Mouse (Mus musculus): ENCODE measurements around the gene Tnfsf15.

Gene Tnfsf15

DNA sequence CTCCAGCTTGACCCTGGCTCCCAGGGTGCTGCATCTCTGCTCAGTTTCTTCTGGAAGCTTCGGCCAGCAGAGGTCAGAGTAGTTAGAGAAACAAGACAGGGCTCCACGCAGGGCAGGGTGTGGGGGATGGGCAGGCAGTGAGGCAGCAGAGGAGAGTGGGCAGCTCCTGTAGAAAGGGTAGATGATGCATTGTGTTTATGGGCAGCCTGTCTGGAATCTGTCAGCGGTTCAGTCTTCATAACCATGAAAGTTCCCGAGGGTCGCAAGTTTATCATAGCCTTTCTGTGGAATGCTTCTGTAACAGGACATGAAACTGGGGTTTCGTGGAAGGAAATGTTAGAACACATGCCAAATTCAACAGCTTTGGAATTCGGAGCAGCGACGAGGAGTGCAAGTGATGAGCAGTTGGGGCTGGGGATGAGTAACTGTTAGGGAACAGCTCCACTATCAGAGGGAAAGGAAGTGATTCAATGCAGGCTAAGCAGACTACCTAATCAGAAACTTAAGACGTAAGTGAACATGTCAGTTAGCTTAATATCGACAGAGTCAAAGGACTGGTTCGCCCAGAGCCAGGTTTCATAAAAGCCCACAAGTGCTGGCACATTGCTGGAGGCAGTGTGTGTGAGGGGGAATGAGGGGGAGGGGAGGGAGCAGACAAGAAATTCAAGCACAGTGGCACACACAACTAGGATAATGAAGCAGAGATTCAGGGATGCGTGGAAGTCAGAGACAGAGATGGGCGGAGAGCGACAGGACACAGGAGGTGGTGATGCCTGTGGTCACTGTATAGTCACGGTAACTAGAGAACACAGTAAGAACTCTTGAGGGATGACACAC lies 8.0 kb upstream of the Tnfsf15 start:
- no peak for TF ChIP-seq POU5F1 (IDR thresholded peaks at IDR 0.05; ENCODE audit: borderline replicate concordance, low read length)
- no peak for TF ChIP-seq NANOG (IDR thresholded peaks at IDR 0.05; ENCODE audit: borderline replicate concordance, low read length)
- TF ChIP-seq CTCF (conservative IDR thresholded peaks at IDR 0.05; ENCODE audit: low read length): no peak
- 0 out of 2 replicates have a peak, but pooled peaks cover 4% of the 10 kb centered on the region for H3K27me3 ChIP-seq (ENCODE audit: insufficient read depth, low read length)

DNA sequence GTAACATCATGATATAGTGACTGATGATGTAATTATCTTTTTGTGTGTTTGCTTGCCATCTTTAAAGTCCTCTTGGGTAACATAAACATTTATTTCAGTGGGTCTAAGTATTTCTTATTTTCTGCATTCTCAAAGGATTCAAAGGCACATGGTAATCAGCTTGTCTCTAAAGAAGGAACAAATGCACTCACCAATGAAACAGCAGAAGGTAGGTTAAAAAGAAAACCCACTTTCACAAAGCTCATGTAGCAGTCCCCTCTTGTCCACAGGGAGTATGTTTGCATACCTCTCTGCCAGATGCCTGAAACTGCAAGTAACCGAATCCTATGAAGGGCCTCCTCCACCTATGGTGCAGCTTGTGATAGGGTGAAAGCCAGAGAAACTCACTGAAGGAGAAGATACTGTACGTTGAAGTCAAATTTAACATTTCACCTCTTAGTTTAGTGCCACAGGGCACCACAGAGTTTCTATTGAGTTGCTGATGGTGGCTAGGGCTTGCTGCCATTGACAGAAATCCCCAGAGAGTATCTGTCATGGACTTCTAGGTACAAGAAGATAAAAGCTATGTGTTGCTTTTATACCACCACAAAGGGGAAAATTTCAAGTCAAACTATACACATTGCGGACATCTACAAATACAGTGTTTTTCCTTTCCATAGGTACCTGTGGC lies 3.3 kb upstream of the Tnfsf15 start:
- no peaks in the 10 kb centered on the region for H3K36me3 ChIP-seq (ENCODE audit: insufficient read depth, low read length)
- TF ChIP-seq POU5F1 (IDR thresholded peaks at IDR 0.05; ENCODE audit: borderline replicate concordance, low read length) (no peak), CTCF (conservative IDR thresholded peaks at IDR 0.05; ENCODE audit: low read length) (no peak)
- H3K27me3 ChIP-seq (ENCODE audit: insufficient read depth, low read length): peaks cover 8% of the 10 kb centered on the region; the same call in 1 of the 2 replicates

More for the DNA sequence above, 8.0 kb upstream of the Tnfsf15 start:
- H3K9me3 ChIP-seq (ENCODE audit: low read length): no peaks in the 10 kb centered on the region
- H3K36me3 ChIP-seq (ENCODE audit: insufficient read depth, low read length): no peaks in the 10 kb centered on the region
- H3K4me1 ChIP-seq (replicated peaks; ENCODE audit: low read depth, low read length): no peaks in the 10 kb centered on the region
- no peak overlapping the region for H3K4me3 ChIP-seq (replicated peaks; ENCODE audit: low read length)

DNA sequence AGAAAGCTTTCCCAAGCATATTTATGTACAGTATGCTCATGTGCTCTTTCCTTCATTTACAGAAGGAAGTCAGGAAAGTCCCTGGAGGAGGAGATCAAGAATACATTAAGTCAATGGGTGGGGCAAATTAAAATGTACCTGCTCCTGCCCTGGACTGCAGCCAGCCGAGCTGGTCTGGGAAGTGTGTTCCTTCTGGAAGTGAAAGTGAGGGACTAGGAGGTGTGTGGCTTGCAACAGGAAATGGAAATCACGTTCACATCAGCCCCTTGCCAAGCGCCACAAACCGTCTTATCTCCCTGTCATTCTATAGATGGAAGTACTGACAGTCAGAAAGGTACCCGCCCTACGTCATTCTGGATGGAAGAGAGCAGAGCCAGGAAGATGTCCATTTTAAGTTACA lies 358 bp upstream of the Tnfsf15 start:
- Histone ChIP-seq H3K4me1 (replicated peaks; ENCODE audit: low read depth, low read length) (no peaks in the 10 kb centered on the region), H3K9me3 (ENCODE audit: low read length) (no peaks in the 10 kb centered on the region), H3K36me3 (ENCODE audit: insufficient read depth, low read length) (no peaks in the 10 kb centered on the region), H3K4me3 (replicated peaks; ENCODE audit: low read length) (no peak overlapping the region), H3K27me3 (ENCODE audit: insufficient read depth, low read length) (peaks cover 7% of the 10 kb centered on the region; the same call in 1 of the 2 replicates)
- TF ChIP-seq NANOG (IDR thresholded peaks at IDR 0.05; ENCODE audit: borderline replicate concordance, low read length) (no peak), CTCF (conservative IDR thresholded peaks at IDR 0.05; ENCODE audit: low read length) (no peak), POU5F1 (IDR thresholded peaks at IDR 0.05; ENCODE audit: borderline replicate concordance, low read length) (no peak)

More for the DNA sequence above, 3.3 kb upstream of the Tnfsf15 start:
- H3K9me3 ChIP-seq (ENCODE audit: low read length): no peaks in the 10 kb centered on the region
- H3K4me3 ChIP-seq (replicated peaks; ENCODE audit: low read length): no peak overlapping the region
- no peaks in the 10 kb centered on the region for H3K4me1 ChIP-seq (replicated peaks; ENCODE audit: low read depth, low read length)

DNA sequence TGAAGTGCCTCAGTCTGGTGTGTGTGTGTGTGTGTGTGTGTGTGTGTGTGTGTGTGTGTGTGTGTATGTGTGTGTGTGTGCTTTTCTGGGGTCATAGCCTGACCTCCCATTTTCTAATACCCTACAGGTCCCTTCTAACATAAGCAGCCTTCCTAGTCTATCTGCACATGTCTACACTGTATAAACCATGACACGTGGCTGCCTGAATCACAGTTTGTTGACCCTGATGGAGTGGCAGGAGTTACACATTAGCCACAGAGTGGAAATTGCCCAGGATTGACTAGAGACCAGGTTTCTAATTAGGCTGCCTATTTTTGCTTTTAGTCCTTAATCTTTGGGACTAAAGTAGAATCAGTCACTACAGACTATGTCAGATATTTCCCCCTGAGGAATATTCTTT lies 1.3 kb downstream of the Tnfsf15 start:
- Histone ChIP-seq H3K36me3 (ENCODE audit: insufficient read depth, low read length) (no peaks in the 10 kb centered on the region), H3K27me3 (ENCODE audit: insufficient read depth, low read length) (peaks cover 4% of the 10 kb centered on the region; the same call in 1 of the 2 replicates), H3K9me3 (ENCODE audit: low read length) (no peaks in the 10 kb centered on the region), H3K4me1 (replicated peaks; ENCODE audit: low read depth, low read length) (no peaks in the 10 kb centered on the region; the same call in 1 of the 2 replicates), H3K4me3 (replicated peaks; ENCODE audit: low read length) (no peak overlapping the region)
- no peak for TF ChIP-seq NANOG (IDR thresholded peaks at IDR 0.05; ENCODE audit: borderline replicate concordance, low read length)

DNA sequence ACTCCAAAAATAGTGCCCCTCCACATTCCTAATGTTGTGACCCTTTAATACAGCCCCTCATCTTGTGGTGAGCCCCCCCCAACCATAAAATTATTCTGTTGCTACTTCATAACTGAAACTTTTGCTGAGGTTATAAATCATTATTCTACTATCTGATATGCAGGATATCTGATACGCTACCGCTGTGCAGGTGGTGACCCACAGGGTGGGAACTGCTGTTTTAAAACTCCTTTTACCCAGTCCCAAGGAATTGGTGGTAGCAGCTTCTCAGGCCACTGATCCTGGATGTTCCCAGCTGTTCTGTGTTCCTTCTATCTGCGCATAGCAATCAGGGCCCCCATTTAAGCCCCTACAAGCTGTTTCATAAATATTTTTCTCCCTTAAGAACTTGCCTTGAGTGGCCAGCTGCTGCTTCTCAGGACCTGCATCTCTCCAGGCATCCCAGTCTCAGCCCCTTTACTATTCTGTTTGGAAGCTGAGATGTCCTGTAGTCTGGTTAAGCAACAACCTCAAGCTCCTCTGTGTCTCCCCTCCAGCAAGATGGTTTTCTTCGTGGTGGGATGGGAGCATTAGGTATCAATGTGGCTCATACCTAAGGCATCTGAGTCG lies 2.0 kb downstream of the Tnfsf15 start:
- no peaks in the 10 kb centered on the region for H3K36me3 ChIP-seq (ENCODE audit: insufficient read depth, low read length)
- peaks cover 4% of the 10 kb centered on the region; the same call in 1 of the 2 replicates for H3K27me3 ChIP-seq (ENCODE audit: insufficient read depth, low read length)
- H3K4me1 ChIP-seq (replicated peaks; ENCODE audit: low read depth, low read length): no peaks in the 10 kb centered on the region; the same call in 1 of the 2 replicates
- TF ChIP-seq POU5F1 (IDR thresholded peaks at IDR 0.05; ENCODE audit: borderline replicate concordance, low read length) (no peak), CTCF (conservative IDR thresholded peaks at IDR 0.05; ENCODE audit: low read length) (no peak)
- no peaks in the 10 kb centered on the region for H3K9me3 ChIP-seq (ENCODE audit: low read length)
- no peak overlapping the region for H3K4me3 ChIP-seq (replicated peaks; ENCODE audit: low read length)

DNA sequence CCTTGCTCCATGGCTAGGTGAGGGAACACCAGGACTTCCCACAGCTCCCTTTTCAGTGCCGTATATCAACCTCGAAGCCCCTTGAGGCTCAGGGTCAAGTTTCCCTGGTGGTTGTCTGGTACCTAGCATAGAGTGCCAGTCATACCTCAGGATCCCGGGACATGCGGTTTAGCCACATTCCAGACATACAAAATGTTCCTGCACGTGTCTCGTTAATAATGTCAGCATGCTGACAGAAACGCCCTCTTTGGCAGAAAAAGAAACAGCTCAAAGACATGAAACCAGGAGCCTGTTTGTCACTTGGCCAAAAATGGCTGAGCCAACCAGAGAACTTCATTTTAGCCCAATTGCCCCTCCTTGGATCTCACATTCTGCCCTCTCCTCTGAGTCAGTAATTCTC lies 2.8 kb downstream of the Tnfsf15 start:
- TF ChIP-seq POU5F1 (IDR thresholded peaks at IDR 0.05; ENCODE audit: borderline replicate concordance, low read length) (no peak), NANOG (IDR thresholded peaks at IDR 0.05; ENCODE audit: borderline replicate concordance, low read length) (no peak), CTCF (conservative IDR thresholded peaks at IDR 0.05; ENCODE audit: low read length) (no peak)
- Histone ChIP-seq H3K4me3 (replicated peaks; ENCODE audit: low read length) (no peak overlapping the region), H3K4me1 (replicated peaks; ENCODE audit: low read depth, low read length) (no peaks in the 10 kb centered on the region; the same call in 1 of the 2 replicates), H3K36me3 (ENCODE audit: insufficient read depth, low read length) (no peaks in the 10 kb centered on the region), H3K9me3 (ENCODE audit: low read length) (no peaks in the 10 kb centered on the region), H3K27me3 (ENCODE audit: insufficient read depth, low read length) (peaks cover 4% of the 10 kb centered on the region; the same call in 1 of the 2 replicates)

DNA sequence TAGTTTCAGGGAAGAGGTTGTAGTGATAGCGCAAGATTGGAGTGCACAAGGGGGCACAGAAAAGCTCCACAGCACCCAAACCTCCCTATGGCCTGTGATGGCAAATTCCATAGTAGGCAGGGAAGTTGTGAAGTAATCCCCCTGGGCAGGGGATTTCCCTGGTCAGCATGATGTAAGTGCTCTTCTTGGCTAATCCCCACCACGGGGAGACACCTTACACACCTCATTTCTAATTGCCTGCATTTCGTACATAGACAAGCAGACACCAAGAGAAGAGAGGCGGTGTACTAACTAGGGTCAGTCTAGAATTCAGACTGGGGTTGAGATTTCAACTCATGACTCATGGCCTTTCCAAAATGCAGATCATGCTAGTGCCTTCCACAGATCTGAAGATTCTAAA lies 4.2 kb downstream of the Tnfsf15 start:
- H3K4me3 ChIP-seq (replicated peaks; ENCODE audit: low read length): no peak overlapping the region
- no peaks in the 10 kb centered on the region; the same call in 1 of the 2 replicates for H3K4me1 ChIP-seq (replicated peaks; ENCODE audit: low read depth, low read length)
- TF ChIP-seq CTCF (conservative IDR thresholded peaks at IDR 0.05; ENCODE audit: low read length) (no peak), NANOG (IDR thresholded peaks at IDR 0.05; ENCODE audit: borderline replicate concordance, low read length) (no peak), POU5F1 (IDR thresholded peaks at IDR 0.05; ENCODE audit: borderline replicate concordance, low read length) (no peak)
- no peaks in the 10 kb centered on the region for H3K9me3 ChIP-seq (ENCODE audit: low read length)
- peaks cover 2% of the 10 kb centered on the region; the same call in 1 of the 2 replicates for H3K27me3 ChIP-seq (ENCODE audit: insufficient read depth, low read length)
- H3K36me3 ChIP-seq (ENCODE audit: insufficient read depth, low read length): no peaks in the 10 kb centered on the region

DNA sequence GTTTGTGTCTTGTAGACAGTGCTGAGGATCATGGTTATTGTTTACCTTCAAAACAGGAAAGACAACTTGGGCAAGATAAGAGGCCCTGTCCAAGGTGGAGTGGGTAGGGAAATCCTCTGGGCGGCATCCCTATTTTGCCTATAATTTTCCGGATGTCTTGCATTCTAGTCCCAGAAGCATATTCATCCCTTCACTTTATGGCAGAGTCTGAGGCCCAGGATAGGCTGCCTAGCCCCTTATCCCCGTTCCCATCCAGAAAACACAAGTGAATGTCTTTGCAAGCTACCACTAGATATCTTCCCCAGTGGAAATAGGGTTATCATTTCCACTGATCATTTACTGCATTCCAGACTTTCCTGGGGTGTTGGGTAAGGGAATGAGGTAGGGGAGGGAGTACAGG lies 4.9 kb downstream of the Tnfsf15 start:
- no peaks in the 10 kb centered on the region for H3K9me3 ChIP-seq (ENCODE audit: low read length)
- H3K27me3 ChIP-seq (ENCODE audit: insufficient read depth, low read length): peaks cover 2% of the 10 kb centered on the region; the same call in 1 of the 2 replicates
- no peak overlapping the region for H3K4me3 ChIP-seq (replicated peaks; ENCODE audit: low read length)
- TF ChIP-seq NANOG (IDR thresholded peaks at IDR 0.05; ENCODE audit: borderline replicate concordance, low read length): no peak
- TF ChIP-seq POU5F1 (IDR thresholded peaks at IDR 0.05; ENCODE audit: borderline replicate concordance, low read length): no peak
- no peak for TF ChIP-seq CTCF (conservative IDR thresholded peaks at IDR 0.05; ENCODE audit: low read length)
- H3K36me3 ChIP-seq (ENCODE audit: insufficient read depth, low read length): no peaks in the 10 kb centered on the region
- H3K4me1 ChIP-seq (replicated peaks; ENCODE audit: low read depth, low read length): no peaks in the 10 kb centered on the region; the same call in 1 of the 2 replicates
